Mouse (Mus musculus): ENCODE results near the gene Xlr4c. TPM values are rescaled to one million over a fixed set of nuclear protein-coding genes. Genes with fewer than 3 reads are reported as not detected.
A peak's percentile ranks its signal among the peaks of the same experiment; 100 is the strongest.
"Not testable (repeated sequence)": the region's sequence is repeated elsewhere in the genome, so short reads cannot be mapped to it uniquely, and the experiment has no call there.

Gene Xlr4c
- total RNA-seq (2021), result not detected
- long read RNA-seq, experiment 1, result 0 reads
- long read RNA-seq, experiment 2, result 0 reads

DNA sequence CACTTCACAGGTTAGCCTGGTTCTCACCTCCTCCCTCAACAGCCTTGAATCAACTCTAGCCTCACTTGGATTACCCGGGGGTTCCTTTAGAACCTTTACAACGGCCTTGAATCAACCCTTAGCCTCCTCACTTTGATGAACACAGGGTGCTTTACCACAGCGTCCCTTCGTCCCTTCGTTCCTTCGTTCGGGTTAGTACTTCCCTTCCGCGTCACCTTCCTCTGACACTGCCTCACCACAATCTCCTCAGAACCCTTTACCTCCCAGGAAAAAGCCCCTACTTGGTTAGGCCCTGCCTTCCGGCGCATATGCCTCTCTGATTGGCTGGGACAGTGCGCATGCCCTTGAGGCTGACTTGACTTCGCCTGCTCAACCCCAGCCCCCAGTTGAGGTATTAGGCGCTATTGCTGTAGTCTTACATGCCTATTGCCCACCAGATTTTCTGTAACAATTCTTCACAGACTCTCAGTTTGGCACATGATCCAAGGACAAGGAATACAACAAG is at the start of gene Xlr4c:
Xlr4c (minus strand) TSS at position 310 of the 505 bp plus-strand sequence.
- not testable (repeated sequence) for DNase-seq (ENCODE audit: low spot score in 2 of 2)

DNA sequence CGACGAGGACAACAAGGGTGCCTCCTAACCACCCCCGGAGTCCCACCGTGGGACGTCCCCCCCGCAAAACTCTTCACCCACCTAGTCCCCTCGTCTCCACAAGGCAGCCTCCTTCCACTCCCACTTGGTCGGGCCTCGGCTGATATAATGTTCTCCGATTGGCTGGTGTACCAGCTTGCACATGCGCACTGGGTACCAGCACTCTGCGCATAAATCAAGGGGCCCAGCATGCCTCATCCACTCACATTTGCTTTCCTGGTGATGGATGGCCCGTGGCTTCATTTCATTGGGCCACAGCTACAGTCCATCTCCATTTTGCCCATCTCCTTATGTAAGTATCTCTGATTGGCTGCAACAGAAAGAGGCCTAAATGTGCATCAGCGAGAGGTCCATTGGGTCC is 22.3 kb upstream of the Xlr4c start, which contains the start of gene Xlr3c:
Xlr3c (minus strand) TSS at position 121 of the 400 bp plus-strand sequence.
- not testable (repeated sequence) for DNase-seq (ENCODE audit: low spot score in 2 of 2)

DNA sequence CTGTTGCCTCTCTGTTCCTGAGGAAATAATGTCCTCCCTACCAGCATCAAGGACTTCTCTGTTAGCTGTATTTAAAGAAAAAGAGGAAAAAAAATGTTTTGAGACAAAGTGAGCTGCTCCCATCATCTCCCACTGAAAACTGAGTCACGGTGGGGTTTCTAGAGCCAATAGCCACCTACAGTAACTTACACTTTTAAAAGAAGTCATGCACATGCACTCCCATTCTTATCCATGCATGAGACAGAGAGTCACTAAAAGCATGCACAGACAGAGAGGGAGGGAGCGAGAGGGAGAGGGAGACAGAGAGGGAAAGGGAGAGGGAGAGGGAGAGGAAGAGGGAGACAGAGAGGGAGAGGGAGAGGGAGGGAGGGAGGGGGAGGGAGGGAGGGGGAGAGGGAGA is 19.5 kb upstream of the Xlr4c start:
- not testable (repeated sequence) for DNase-seq (ENCODE audit: low spot score in 2 of 2)

DNA sequence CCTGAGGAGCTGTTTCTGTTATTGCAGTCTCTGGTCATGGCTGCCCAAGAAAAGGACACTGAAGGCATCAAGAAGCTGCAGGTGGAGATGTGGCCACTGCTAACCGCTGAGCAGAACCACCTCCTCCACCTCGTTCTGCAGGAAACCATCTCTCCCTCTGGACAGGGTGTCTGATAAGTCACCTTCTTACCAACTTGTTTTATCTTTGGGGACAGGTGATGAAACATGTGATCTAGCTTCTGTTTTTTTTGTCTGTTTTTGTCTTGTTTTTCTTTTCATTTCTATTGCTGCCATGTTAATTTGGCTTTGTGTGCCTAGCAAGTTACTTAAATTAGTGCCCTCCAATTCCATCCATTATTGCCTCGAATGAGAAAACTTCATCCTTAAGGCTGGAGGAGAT is 13.6 kb downstream of the Xlr4c start:
- DNase-seq (ENCODE audit: low spot score in 2 of 2), result no peak

DNA sequence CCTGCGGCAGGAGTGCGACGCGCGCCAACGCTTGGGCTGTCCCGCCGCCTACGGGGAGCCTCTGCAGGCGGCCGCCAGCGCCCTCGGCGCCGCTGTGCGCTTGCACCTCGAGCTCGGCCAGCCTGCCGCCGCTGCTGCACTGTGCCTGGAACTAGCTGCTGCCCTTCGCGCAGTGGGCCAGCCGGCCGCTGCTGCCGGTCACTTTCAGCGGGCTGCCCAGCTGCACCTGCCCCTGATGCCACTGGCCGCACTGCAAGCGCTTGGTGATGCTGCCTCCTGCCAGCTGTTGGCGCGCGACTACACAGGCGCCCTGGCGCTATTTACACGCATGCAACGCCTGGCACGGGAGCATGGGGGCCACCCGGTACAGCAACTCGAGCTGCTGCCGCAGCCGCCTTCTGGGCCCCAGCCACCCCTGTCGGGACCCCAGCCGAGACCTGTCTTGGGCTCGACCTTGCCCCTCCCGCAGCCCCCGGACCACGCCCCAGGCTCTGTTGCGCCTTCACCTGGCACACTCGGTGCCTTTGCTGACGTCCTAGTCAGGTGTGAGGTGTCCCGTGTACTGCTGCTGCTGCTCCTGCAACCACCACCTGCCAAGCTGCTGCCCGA is 14.2 kb downstream of the Xlr4c start:
- peak; percentile 25 to 47 for DNase-seq (ENCODE audit: low spot score in 2 of 2)

DNA sequence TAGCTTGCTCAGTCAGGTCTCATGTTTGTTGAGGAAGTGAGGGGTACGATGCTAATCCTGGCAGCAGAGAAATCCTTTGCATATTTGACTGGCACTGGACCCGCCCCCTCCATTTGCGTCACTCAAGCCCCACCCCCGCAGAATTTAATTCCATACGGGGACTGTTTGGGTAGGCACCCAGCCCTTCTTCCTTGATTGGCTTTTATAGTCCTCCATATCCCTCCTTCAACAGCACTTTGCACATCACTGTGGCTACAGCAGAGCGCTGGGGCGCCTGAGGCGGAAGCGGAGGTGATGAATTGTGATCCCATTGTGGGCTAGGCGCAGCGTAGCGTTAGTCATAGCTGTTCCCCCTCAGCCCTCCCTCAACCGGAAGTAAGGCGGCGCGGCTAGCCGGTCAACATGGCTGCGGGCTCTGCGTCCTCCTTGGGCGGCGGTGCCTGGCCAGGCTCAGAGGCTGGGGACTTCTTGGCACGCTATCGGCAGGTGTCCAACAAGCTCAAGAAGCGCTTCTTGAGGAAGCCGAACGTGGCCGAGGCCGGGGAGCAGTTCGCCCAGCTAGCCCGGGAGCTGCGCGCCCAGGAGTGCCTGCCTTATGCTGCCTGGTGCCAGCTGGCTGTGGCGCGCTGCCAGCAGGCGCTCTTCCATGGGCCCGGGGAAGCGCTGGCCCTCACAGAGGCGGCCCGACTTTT is 14.9 kb downstream of the Xlr4c start, which contains the start of gene F8a:
F8a (plus strand) TSS at position 378 of the 692 bp plus-strand sequence.
- peak; percentile 69 to 71 for DNase-seq (ENCODE audit: low spot score in 2 of 2)

DNA sequence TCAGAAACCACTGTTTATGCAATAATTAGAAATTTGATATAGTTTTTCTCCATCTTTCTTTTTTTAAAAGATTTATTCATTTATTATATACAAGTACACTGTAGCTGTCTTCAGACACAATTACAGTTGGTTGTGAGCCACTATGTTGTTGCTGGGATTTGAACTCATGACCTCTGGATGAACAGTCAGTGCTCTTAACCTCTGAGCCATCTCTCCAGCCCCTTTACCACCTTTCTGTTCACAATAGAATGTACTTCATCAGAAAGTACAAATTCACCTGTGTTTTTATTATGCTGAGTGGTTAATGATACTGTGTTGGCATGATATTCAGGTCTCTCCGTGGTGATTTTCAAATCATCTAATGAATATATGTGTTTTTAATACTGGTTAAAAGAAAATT is 17.6 kb downstream of the Xlr4c start:
- DNase-seq (ENCODE audit: low spot score in 2 of 2), result no peak

DNA sequence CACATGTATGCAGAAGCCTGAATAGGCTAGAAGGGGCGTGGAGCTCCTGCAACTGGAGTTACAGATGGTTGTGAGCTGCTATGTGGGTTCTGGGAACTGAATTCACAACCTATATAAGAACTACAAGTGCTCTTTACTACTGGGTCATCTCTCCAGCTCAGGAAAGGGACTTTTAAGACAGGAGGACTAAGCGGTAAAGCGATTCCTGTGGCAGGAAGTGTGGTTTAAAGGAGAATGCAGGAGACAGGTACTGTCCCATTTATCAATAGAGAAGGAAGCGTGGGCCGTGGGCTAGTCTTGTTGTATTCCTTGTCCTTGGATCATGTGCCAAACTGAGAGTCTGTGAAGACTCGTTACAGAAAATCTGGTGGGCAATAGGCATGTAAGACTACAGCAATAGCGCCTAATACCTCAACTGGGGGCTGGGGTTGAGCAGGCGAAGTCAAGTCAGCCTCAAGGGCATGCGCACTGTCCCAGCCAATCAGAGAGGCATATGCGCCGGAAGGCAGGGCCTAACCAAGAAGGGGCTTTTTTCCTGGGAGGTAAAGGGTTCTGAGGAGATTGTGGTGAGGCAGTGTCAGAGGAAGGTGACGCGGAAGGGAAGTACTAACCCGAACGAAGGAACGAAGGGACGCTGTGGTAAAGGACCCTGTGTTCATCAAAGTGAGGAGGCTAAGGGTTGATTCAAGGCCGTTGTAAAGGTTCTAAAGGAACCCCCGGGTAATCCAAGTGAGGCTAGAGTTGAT is 28.9 kb downstream of the Xlr4c start, which contains the start of gene Xlr4b:
Xlr4b (plus strand) TSS at position 515 of the 746 bp plus-strand sequence.
- not testable (repeated sequence) for DNase-seq (ENCODE audit: low spot score in 2 of 2)

DNA sequence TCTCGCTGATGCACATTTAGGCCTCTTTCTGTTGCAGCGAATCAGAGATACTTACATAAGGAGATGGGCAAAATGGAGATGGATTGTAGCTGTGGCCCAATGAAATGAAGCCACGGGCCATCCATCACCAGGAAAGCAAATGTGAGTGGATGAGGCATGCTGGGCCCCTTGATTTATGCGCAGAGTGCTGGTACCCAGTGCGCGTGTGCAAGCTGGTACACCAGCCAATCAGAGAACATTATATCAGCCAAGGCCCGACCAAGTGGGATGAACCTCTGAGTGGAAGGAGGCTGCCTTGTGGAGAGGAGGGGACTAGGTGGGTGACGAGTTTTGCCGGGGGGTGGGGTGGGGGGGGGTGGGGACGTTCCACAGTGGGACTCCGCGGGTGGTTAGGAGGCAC is 51.0 kb downstream of the Xlr4c start, which contains the start of gene Xlr3b:
Xlr3b (plus strand) TSS at position 274 of the 400 bp plus-strand sequence.
- DNase-seq (ENCODE audit: low spot score in 2 of 2), result peak in 1 of 2 experiments; percentile 1

Other genes with a start within 250 kb of the Xlr4c start
- gene Pnma5, start 206.0 kb downstream of the Xlr4c start, total RNA-seq (2021), result under 1 TPM; 0.21 to 0.40 TPM
- 10 to 100 TPM; 15.5 to 15.9 TPM for gene Pnma3, start 178.3 kb downstream of the Xlr4c start, total RNA-seq (2021)
- not detected for gene Xlr4a, start 160.7 kb downstream of the Xlr4c start, total RNA-seq (2021)
- 1 to 10 TPM in 1 of 2 experiments, not detected in 1; 3.6 TPM for gene Xlr3a, start 146.0 kb downstream of the Xlr4c start, total RNA-seq (2021)
- 1 to 10 TPM in 1 of 2 experiments, under 1 TPM in 1; 0.94 to 2.3 TPM for gene Gm14685, start 126.1 kb downstream of the Xlr4c start, total RNA-seq (2021)
- not detected for gene Xlr5b, start 94.3 kb downstream of the Xlr4c start, total RNA-seq (2021)
- under 1 TPM in 1 of 2 experiments, not detected in 1; 0.89 TPM for gene DXBay18, start 93.7 kb downstream of the Xlr4c start, total RNA-seq (2021)
- not detected for gene Spin2d, start 66.1 kb downstream of the Xlr4c start, total RNA-seq (2021)
- 1 to 10 TPM; 4.4 to 9.2 TPM for gene Xlr3b, start 50.9 kb downstream of the Xlr4c start, total RNA-seq (2021)
- gene Xlr4b, start 28.8 kb downstream of the Xlr4c start, total RNA-seq (2021), result under 1 TPM in 1 of 2 experiments, not detected in 1; 0.95 TPM
- gene F8a, start 14.8 kb downstream of the Xlr4c start, total RNA-seq (2021), result 10 to 100 TPM; 16.3 to 19.0 TPM
- gene Xlr3c, start 22.3 kb upstream of the Xlr4c start, total RNA-seq (2021), result not detected
- not detected for gene Xlr5a, start 49.8 kb upstream of the Xlr4c start, total RNA-seq (2021)
- not detected for gene Xlr5c, start 49.8 kb upstream of the Xlr4c start, total RNA-seq (2021)
- gene Gm45015, start 93.7 kb upstream of the Xlr4c start, total RNA-seq (2021), result not detected
- gene Zfp275, start 99.5 kb upstream of the Xlr4c start, total RNA-seq (2021), result 10 to 100 TPM; 16.0 to 20.2 TPM
- gene Gm18336, start 155.6 kb upstream of the Xlr4c start, total RNA-seq (2021), result not detected
- 1 to 10 TPM; 1.5 to 2.8 TPM for gene Zfp92, start 168.0 kb upstream of the Xlr4c start, total RNA-seq (2021)
- gene Trex2, start 192.2 kb upstream of the Xlr4c start, total RNA-seq (2021), result not detected
- 10 to 100 TPM; 10.8 to 11.2 TPM for gene Haus7, start 215.9 kb upstream of the Xlr4c start, total RNA-seq (2021)
- gene Bgn, start 240.5 kb upstream of the Xlr4c start, total RNA-seq (2021), result 10 to 100 TPM; 17.4 to 18.5 TPM